Mouse (Mus musculus) stomach, postnatal 0 days (tissue): ENCODE results near the gene Nrf1.

Source experiments
- CTCF ChIP-seq: IDR thresholded peaks from 2 replicates; pipeline ENCODE4 v1.5.1; 2016; ENCODE audit warnings: antibody characterized with exemption, low read depth, mild to moderate bottlenecking, moderate library complexity
- EP300 ChIP-seq: optimal IDR thresholded peaks from 2 replicates; pipeline ENCODE3; 2016; ENCODE audit warnings: antibody characterized with exemption

GRCm38 (mm10) chr6:30085351-30085750 is 37.6 kb downstream of the Nrf1 start:
- TF ChIP-seq EP300: no peak
- TF ChIP-seq CTCF: no peak
